Mouse (Mus musculus): ENCODE measurements at regions not wholly inside any gene's neighbourhood (a gene's known extent, or its start where the extent isn't known, plus 50 kb on each side); places are given as distances from the start of the nearest gene placed in this dataset.

- TF ChIP-seq POLR2AphosphoS2 (IDR thresholded peaks at IDR 0.05; ENCODE audit: low read length) (no peak), EP300 (IDR thresholded peaks at IDR 0.05; ENCODE audit: low read depth in 1 of 2, low read length in 2 of 2) (no peak), CTCF (IDR thresholded peaks at IDR 0.05 in 2 of 3, conservative IDR thresholded peaks at IDR 0.05 in 1 of 3; ENCODE audit: control insufficient read depth in 1 of 3, insufficient read depth in 1 of 3, low read depth in 2 of 3, low read length in 3 of 3, poor library complexity in 1 of 3, severe bottlenecking in 1 of 3) (no peak), MAX (IDR thresholded peaks at IDR 0.05; ENCODE audit: low read length) (no peak), ZKSCAN1 (IDR thresholded peaks at IDR 0.05; ENCODE audit: low read depth, low read length) (no peak), E2F4 (IDR thresholded peaks at IDR 0.05; ENCODE audit: borderline replicate concordance, low read depth, low read length) (no peak), TBP (IDR thresholded peaks at IDR 0.05; ENCODE audit: low read depth, low read length) (no peak), POLR2A (IDR thresholded peaks at IDR 0.05; ENCODE audit: control insufficient read depth in 1 of 2, insufficient read depth in 1 of 2, low read depth in 1 of 2, low read length in 2 of 2, poor library complexity in 1 of 2) (no peak), KAT2A (conservative IDR thresholded peaks at IDR 0.05; ENCODE audit: low read depth, low read length) (no peak), GABPA (IDR thresholded peaks at IDR 0.05; ENCODE audit: low read depth, low read length) (no peak), USF1 (IDR thresholded peaks at IDR 0.05; ENCODE audit: low read depth, low read length) (no peak), CHD2 (IDR thresholded peaks at IDR 0.05; ENCODE audit: low read length) (no peak), RAD21 (IDR thresholded peaks at IDR 0.05; ENCODE audit: low read depth, low read length) (no peak)
Observed at GRCm38 (mm10) chr1:143130257-143130656, 510.2 kb upstream of the B3galt2 start.

Measured in MEL (cell line).